Comparison of ENCODE assay signal across 9 mouse cellular contexts in the genomic region with DNA sequence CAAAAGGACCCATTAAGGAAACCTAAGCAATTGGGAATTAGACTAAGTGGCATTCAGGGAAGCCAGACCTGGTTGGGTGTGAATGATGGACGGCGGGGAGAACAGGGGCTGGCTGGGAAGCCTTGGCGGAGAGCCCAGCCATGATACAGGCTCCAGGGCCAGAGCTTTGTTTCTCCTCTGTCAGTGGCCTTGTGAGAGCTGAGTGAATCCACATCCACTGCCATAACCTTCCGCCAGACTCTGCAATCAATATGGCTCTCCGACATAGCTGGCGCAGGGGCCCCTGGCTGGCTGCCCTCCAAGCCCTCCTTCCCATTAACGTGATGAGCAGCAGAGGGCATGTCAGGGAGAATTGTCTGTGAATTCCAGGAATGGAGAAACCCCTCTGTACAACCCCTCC.
A peak's percentile ranks its signal among the peaks of the same experiment; 100 is the strongest.
DNase-seq lines count a peak whose midpoint lies in the region; ATAC-seq and TF ChIP-seq lines count a peak whose summit lies in the region.
"Had no signal": no experiment of that assay in that cellular context is flagged by ENCODE, and none has a peak within 500 bp of the region (broad histone marks: within the 10 kb centered on the region; RNA-seq: fewer than 3 reads in every experiment).

No protein-coding gene starts in this region.

- no peak overlapping the region for H3K4me3 ChIP-seq in hindbrain, embryonic 16.5 days (ENCODE audit: low read length)
- H3K4me3 ChIP-seq in stomach, postnatal 0 days (ENCODE audit: low read depth, low read length): no peak overlapping the region

- peaks cover 8% of the 10 kb centered on the region for H3K4me1 ChIP-seq in hindbrain, embryonic 16.5 days (ENCODE audit: control insufficient read depth, insufficient read depth, low read depth, low read length)
- H3K4me1 ChIP-seq in stomach, postnatal 0 days (replicated peaks; ENCODE audit: control insufficient read depth, insufficient read depth): no peaks in the 10 kb centered on the region

- H3K9ac ChIP-seq in hindbrain, embryonic 16.5 days (ENCODE audit: low read depth, low read length): no peak overlapping the region
- H3K9ac ChIP-seq in stomach, postnatal 0 days (ENCODE audit: low read length): no peak overlapping the region

- H3K27me3 ChIP-seq in hindbrain, embryonic 16.5 days (replicated peaks; ENCODE audit: control insufficient read depth, insufficient read depth, low read length): no peaks in the 10 kb centered on the region
- no peaks in the 10 kb centered on the region for H3K27me3 ChIP-seq in stomach, postnatal 0 days (ENCODE audit: control insufficient read depth, insufficient read depth, low read length)

- no peaks in the 10 kb centered on the region for H3K9me3 ChIP-seq in hindbrain, embryonic 16.5 days (ENCODE audit: control insufficient read depth, low read length)
- H3K9me3 ChIP-seq in stomach, postnatal 0 days (ENCODE audit: control insufficient read depth, low read length): no peaks in the 10 kb centered on the region

- peak; percentile 96 for DNase-seq in heart, adult 11 months
- no peak for DNase-seq in heart, adult 8-10 months (ENCODE audit: low spot score)
- peak; percentile 52 for DNase-seq in testis, postnatal 10 days (ENCODE audit: low spot score)
- DNase-seq in testis, postnatal 14 days (ENCODE audit: low spot score): no peak
- DNase-seq in stomach, postnatal 0 days (ENCODE audit: low spot score): peak; percentile 20
- DNase-seq in urinary bladder, postnatal 25 days (ENCODE audit: low spot score): no peak
- DNase-seq in embryo, embryonic 11 days: no peak
- DNase-seq: thymus, adult 18-20 months had no signal

- WGBS in hindbrain, embryonic 16.5 days: 30% methylated on average over 7 of the region's 7 CpGs
- 37% methylated on average over 7 of the region's 7 CpGs for WGBS in stomach, postnatal 0 days

- H3K4me2 ChIP-seq in hindbrain, embryonic 16.5 days (ENCODE audit: low read length): 0 out of 2 replicates have a peak overlapping the region, but pooled peaks have one; percentile 7
- no peak overlapping the region for H3K4me2 ChIP-seq in stomach, postnatal 0 days (replicated peaks; ENCODE audit: low read depth)

- no peak for TF ChIP-seq EP300 in stomach, postnatal 0 days (optimal IDR thresholded peaks at IDR 0.05)

- no peak overlapping the region for H3K27ac ChIP-seq in hindbrain, embryonic 16.5 days (ENCODE audit: low read depth, low read length)
- no peak overlapping the region for H3K27ac ChIP-seq in stomach, postnatal 0 days (replicated peaks)

- ATAC-seq in hindbrain, embryonic 16.5 days: peak; percentile 80
- ATAC-seq in stomach, postnatal 0 days (ENCODE audit: low FRiP score, low TSS enrichment): peak; percentile 40; the same call in 1 of the 2 replicates

- no peaks in the 10 kb centered on the region for H3K36me3 ChIP-seq in hindbrain, embryonic 16.5 days (ENCODE audit: control insufficient read depth, insufficient read depth, low read length)
- no peaks in the 10 kb centered on the region for H3K36me3 ChIP-seq in stomach, postnatal 0 days (ENCODE audit: control insufficient read depth, insufficient read depth, low read length)

- no peak for TF ChIP-seq CTCF in stomach, postnatal 0 days (IDR thresholded peaks at IDR 0.05; ENCODE audit: low read depth)

Comparison
In these comparisons a context has a peak if more than half of its experiments do, and no peak if none do; other contexts are left out.
1. DNase-seq: peak in heart, adult 11 months (single experiment), testis, postnatal 10 days (single experiment) and stomach, postnatal 0 days (single experiment); none in heart, adult 8-10 months (single experiment), testis, postnatal 14 days (single experiment), urinary bladder, postnatal 25 days (single experiment) and embryo, embryonic 11 days (single experiment).